Mouse (Mus musculus): ENCODE measurements around the gene Aktip. TPM values are rescaled to one million over a fixed set of nuclear protein-coding genes. Genes with fewer than 3 reads are reported as not detected.

Gene Aktip
- total RNA-seq (2012; rRNA removed), result 8.5 and 9.3 TPM in 2 replicates
- 13.3 and 13.6 TPM in 2 replicates for total RNA-seq (2014; rRNA removed)
- polyA plus RNA-seq (2012; ENCODE audit: insufficient read length, low read depth), result 9.7 and 13.4 TPM in 2 replicates

- peaks cover 1% of the 10 kb centered on the region for H3K27me3 ChIP-seq (replicated peaks)
- no peaks in the 10 kb centered on the region for H3K9me3 ChIP-seq (replicated peaks; ENCODE audit: low read length)
- dilution Hi-C loops (cut with MboI; ENCODE audit: extremely low pct_ligation_motif_present, extremely low pct_unique_long_range_greater_than_20kb, low sequenced_read_pairs), result no loop called here
- DNase-seq (ENCODE audit: extremely low read depth), result no peak
- H3K27ac ChIP-seq (ENCODE audit: insufficient read depth, low read depth), result no peak within 1 kb of the TSS
- no peak within 1 kb of the TSS for H3K4me3 ChIP-seq (replicated peaks in 1 of 3; ENCODE audit: low read depth in 2 of 3, low read length in 2 of 3, poor library complexity in 1 of 3)
- no peaks in the 10 kb centered on the region for H3K79me2 ChIP-seq (replicated peaks; ENCODE audit: control insufficient read depth, extremely low read depth, insufficient read depth, poor library complexity, severe bottlenecking)
- no peak within 1 kb of the TSS for H3K4me2 ChIP-seq (ENCODE audit: insufficient read depth, low read depth, poor library complexity, severe bottlenecking)
- H3K4me1 ChIP-seq (ENCODE audit: control insufficient read depth in 1 of 2, insufficient read depth in 2 of 2), result peaks cover 0 to 2% of the 10 kb centered on the region in 2 experiments; a peak in 1 of 4 replicates
- H3K9ac ChIP-seq (ENCODE audit: insufficient read depth, low read depth), result no peak within 1 kb of the TSS
- no peak for TF ChIP-seq USF2 (conservative IDR thresholded peaks at IDR 0.05; ENCODE audit: low read depth, low read length)
- TF ChIP-seq GABPA (IDR thresholded peaks at IDR 0.05; ENCODE audit: insufficient replicate concordance, low read depth, low read length), result no peak
- TF ChIP-seq NRF1 (IDR thresholded peaks at IDR 0.05; ENCODE audit: low read depth, low read length), result no peak
- no peak for TF ChIP-seq UBTF (IDR thresholded peaks at IDR 0.05; ENCODE audit: low read depth, low read length)
- no peak for TF ChIP-seq BHLHE40 (IDR thresholded peaks at IDR 0.05; ENCODE audit: low read depth, low read length)
- TF ChIP-seq ETS1 (conservative IDR thresholded peaks at IDR 0.05; ENCODE audit: low read depth, low read length), result no peak
- no peak for TF ChIP-seq RAD21 (IDR thresholded peaks at IDR 0.05; ENCODE audit: low read depth, low read length)
- no peak for TF ChIP-seq SMC3 (IDR thresholded peaks at IDR 0.05; ENCODE audit: low read depth, low read length)
- TF ChIP-seq ZMIZ1 (IDR thresholded peaks at IDR 0.05; ENCODE audit: low read depth, low read length), result no peak
- no peak for TF ChIP-seq USF1 (IDR thresholded peaks at IDR 0.05; ENCODE audit: low read depth, low read length)
- TF ChIP-seq JUN (IDR thresholded peaks at IDR 0.05; ENCODE audit: insufficient read depth, low read depth, low read length), result no peak
- no peak for TF ChIP-seq KAT2A (IDR thresholded peaks at IDR 0.05; ENCODE audit: insufficient replicate concordance, low read length)
- TF ChIP-seq TCF12 (IDR thresholded peaks at IDR 0.05; ENCODE audit: low read depth, low read length), result no peak
- TF ChIP-seq ZKSCAN1 (IDR thresholded peaks at IDR 0.05; ENCODE audit: borderline replicate concordance, low read depth, low read length), result no peak
- TF ChIP-seq POLR2A (IDR thresholded peaks at IDR 0.05; ENCODE audit: low read depth, low read length), result no peak
- no peak for TF ChIP-seq CHD1 (IDR thresholded peaks at IDR 0.05; ENCODE audit: low read depth, low read length)
- no peaks in the 10 kb centered on the region for H3K36me3 ChIP-seq (replicated peaks in 1 of 2; ENCODE audit: control insufficient read depth in 1 of 2, insufficient read depth in 1 of 2, low read length in 1 of 2)
- in situ Hi-C loops (cut with MboI; ENCODE audit: low pct_ligation_motif_present, low pct_unique_long_range_greater_than_20kb, low sequenced_read_pairs), result loop anchor here (25.0 kb wide), 1 partner anchor 1812 kb away; no protein-coding TSS in a partner anchor
Observed at GRCm38 (mm10) chr8:91199876-91200275, at the start of gene Aktip. TSS of gene Aktip (minus strand) at chr8:91199976.

GRCm38 (mm10) chr8:91245821-91246454, 46.2 kb upstream of the Aktip start:
- H3K36me3 ChIP-seq (replicated peaks in 1 of 2; ENCODE audit: control insufficient read depth in 1 of 2, insufficient read depth in 1 of 2, low read length in 1 of 2), result peaks cover 3 to 9% of the 10 kb centered on the region in 2 experiments
- no peak for DNase-seq (ENCODE audit: extremely low read depth)
- H3K4me3 ChIP-seq (replicated peaks in 1 of 3; ENCODE audit: low read depth in 2 of 3, low read length in 2 of 3, poor library complexity in 1 of 3), result no peak overlapping the region
- H3K27me3 ChIP-seq (replicated peaks), result no peaks in the 10 kb centered on the region
- H3K27ac ChIP-seq (ENCODE audit: insufficient read depth, low read depth), result no peak overlapping the region
- H3K9me3 ChIP-seq (replicated peaks; ENCODE audit: low read length), result no peaks in the 10 kb centered on the region
- no peak overlapping the region for H3K9ac ChIP-seq (ENCODE audit: insufficient read depth, low read depth)
- in situ Hi-C loops (cut with MboI; ENCODE audit: low pct_ligation_motif_present, low pct_unique_long_range_greater_than_20kb, low sequenced_read_pairs) (no loop called here), dilution Hi-C loops (cut with MboI; ENCODE audit: extremely low pct_ligation_motif_present, extremely low pct_unique_long_range_greater_than_20kb, low sequenced_read_pairs) (no loop called here)
- H3K79me2 ChIP-seq (replicated peaks; ENCODE audit: control insufficient read depth, extremely low read depth, insufficient read depth, poor library complexity, severe bottlenecking), result no peaks in the 10 kb centered on the region
- H3K4me1 ChIP-seq (ENCODE audit: control insufficient read depth in 1 of 2, insufficient read depth in 2 of 2), result peaks cover 0 to 27% of the 10 kb centered on the region in 2 experiments; a peak in 2 of 4 replicates
- TF ChIP-seq ELF1 (IDR thresholded peaks at IDR 0.05; ENCODE audit: low read depth, low read length) (no peak), IRF4 (IDR thresholded peaks at IDR 0.05; ENCODE audit: low read depth, low read length) (no peak), UBTF (IDR thresholded peaks at IDR 0.05; ENCODE audit: low read depth, low read length) (no peak), PAX5 (IDR thresholded peaks at IDR 0.05; ENCODE audit: low read length) (no peak), RCOR1 (conservative IDR thresholded peaks at IDR 0.05; ENCODE audit: low read depth, low read length) (no peak), JUND (conservative IDR thresholded peaks at IDR 0.05; ENCODE audit: low read depth, low read length) (no peak), POLR2A (IDR thresholded peaks at IDR 0.05; ENCODE audit: low read depth, low read length) (no peak), MYC (IDR thresholded peaks at IDR 0.05; ENCODE audit: low read depth, low read length) (no peak), MAZ (IDR thresholded peaks at IDR 0.05; ENCODE audit: low read depth, low read length) (no peak), JUN (IDR thresholded peaks at IDR 0.05; ENCODE audit: insufficient read depth, low read depth, low read length) (no peak), MAFK (IDR thresholded peaks at IDR 0.05; ENCODE audit: insufficient replicate concordance, low read length) (no peak)
- no peak overlapping the region for H3K4me2 ChIP-seq (ENCODE audit: insufficient read depth, low read depth, poor library complexity, severe bottlenecking)
